Mouse (Mus musculus): ENCODE measurements around the gene Slc7a1. TPM values are rescaled to one million over a fixed set of nuclear protein-coding genes. Genes with fewer than 3 reads are reported as not detected.

Slc7a1 gene
- total RNA-seq, 2 experiments from 2014 or later = 7.6 to 17.2 TPM

GRCm38 (mm10) chr5:148371375-148371774 lies 28.3 kb downstream of the Slc7a1 start:
- no peak for ATAC-seq (ENCODE audit: poor library complexity, severe bottlenecking)

GRCm38 (mm10) chr5:148370624-148371023 lies 29.1 kb downstream of the Slc7a1 start:
- ATAC-seq (ENCODE audit: poor library complexity, severe bottlenecking) = peak; percentile 71

GRCm38 (mm10) chr5:148369178-148369577 lies 30.5 kb downstream of the Slc7a1 start:
- no peak for ATAC-seq (ENCODE audit: poor library complexity, severe bottlenecking)

GRCm38 (mm10) chr5:148367816-148368215 lies 31.9 kb downstream of the Slc7a1 start:
- no peak for ATAC-seq (ENCODE audit: poor library complexity, severe bottlenecking)

- no peak for ATAC-seq (ENCODE audit: poor library complexity, severe bottlenecking)
Measured at GRCm38 (mm10) chr5:148366455-148366854, 33.2 kb downstream of the Slc7a1 start.

GRCm38 (mm10) chr5:148363441-148364113 lies 36.1 kb downstream of the Slc7a1 start:
- peak; percentile 77 for ATAC-seq (ENCODE audit: poor library complexity, severe bottlenecking)

- no peak for ATAC-seq (ENCODE audit: poor library complexity, severe bottlenecking)
Measured at GRCm38 (mm10) chr5:148362296-148362695, 37.4 kb downstream of the Slc7a1 start.

- no peak for ATAC-seq (ENCODE audit: poor library complexity, severe bottlenecking)
Measured at GRCm38 (mm10) chr5:148361759-148362010, 38.0 kb downstream of the Slc7a1 start.

- no peak for ATAC-seq (ENCODE audit: poor library complexity, severe bottlenecking)
Measured at GRCm38 (mm10) chr5:148360922-148361758, 38.6 kb downstream of the Slc7a1 start.

- no peak for ATAC-seq (ENCODE audit: poor library complexity, severe bottlenecking)
Measured at GRCm38 (mm10) chr5:148359131-148359530, 40.6 kb downstream of the Slc7a1 start.

GRCm38 (mm10) chr5:148357168-148357567 lies 42.5 kb downstream of the Slc7a1 start:
- no peak for ATAC-seq (ENCODE audit: poor library complexity, severe bottlenecking)

- no peak for ATAC-seq (ENCODE audit: poor library complexity, severe bottlenecking)
Measured at GRCm38 (mm10) chr5:148355822-148356221, 43.9 kb downstream of the Slc7a1 start.

- ATAC-seq (ENCODE audit: poor library complexity, severe bottlenecking) = no peak
Measured at GRCm38 (mm10) chr5:148354536-148354935, 45.2 kb downstream of the Slc7a1 start.

GRCm38 (mm10) chr5:148353429-148353828 lies 46.3 kb downstream of the Slc7a1 start:
- no peak for ATAC-seq (ENCODE audit: poor library complexity, severe bottlenecking)

GRCm38 (mm10) chr5:148349327-148350011 lies 50.2 kb downstream of the Slc7a1 start:
- ATAC-seq (ENCODE audit: poor library complexity, severe bottlenecking) = no peak

GRCm38 (mm10) chr5:148348153-148348552 lies 51.6 kb downstream of the Slc7a1 start:
- no peak for ATAC-seq (ENCODE audit: poor library complexity, severe bottlenecking)

- ATAC-seq (ENCODE audit: poor library complexity, severe bottlenecking) = peak; percentile 66; the same call in 1 of the 2 replicates
Measured at GRCm38 (mm10) chr5:148346543-148346942, 53.2 kb downstream of the Slc7a1 start.

- no peak for ATAC-seq (ENCODE audit: poor library complexity, severe bottlenecking)
Measured at GRCm38 (mm10) chr5:148344374-148344773, 55.3 kb downstream of the Slc7a1 start.

GRCm38 (mm10) chr5:148342061-148342741 lies 57.5 kb downstream of the Slc7a1 start:
- peak; percentile 85 for ATAC-seq (ENCODE audit: poor library complexity, severe bottlenecking)

- ATAC-seq (ENCODE audit: poor library complexity, severe bottlenecking) = no peak
Measured at GRCm38 (mm10) chr5:148339126-148339525, 60.6 kb downstream of the Slc7a1 start.

- peak; percentile 95 for ATAC-seq (ENCODE audit: poor library complexity, severe bottlenecking)
Measured at GRCm38 (mm10) chr5:148332622-148332974, 67.1 kb downstream of the Slc7a1 start.
